Mouse (Mus musculus) urinary bladder, postnatal 25 days (tissue): ENCODE results near the gene Zfp108.

Source experiments
- DNase-seq: peaks from one replicate; pipeline ENCODE4 v3.0.0; 2022; ENCODE audit warnings: low spot score

Gene Zfp108

GRCm38 (mm10) chr7:24286090-24286489, 31.5 kb downstream of the Zfp108 start:
- DNase-seq = no peak

DNA sequence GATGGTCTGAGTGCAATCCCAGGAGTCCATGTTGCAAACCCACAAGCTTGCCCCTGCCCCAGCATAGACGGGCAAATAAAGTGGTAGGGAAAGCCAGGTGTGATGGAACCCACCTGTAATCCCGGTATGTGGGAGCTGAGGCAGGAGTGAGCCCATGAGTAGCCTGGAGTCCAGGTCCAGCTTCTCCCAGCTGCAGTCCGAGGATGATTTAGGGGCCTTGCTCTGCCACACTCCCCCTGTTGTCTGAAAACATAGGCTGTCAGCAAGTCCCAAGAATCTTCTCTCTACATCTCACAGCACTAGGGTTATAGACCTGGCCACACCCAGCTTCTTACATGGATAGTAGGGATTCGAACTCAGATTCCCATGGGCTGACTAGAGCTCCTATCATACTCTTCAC, 32.3 kb downstream of the Zfp108 start:
- no peak for DNase-seq

DNA sequence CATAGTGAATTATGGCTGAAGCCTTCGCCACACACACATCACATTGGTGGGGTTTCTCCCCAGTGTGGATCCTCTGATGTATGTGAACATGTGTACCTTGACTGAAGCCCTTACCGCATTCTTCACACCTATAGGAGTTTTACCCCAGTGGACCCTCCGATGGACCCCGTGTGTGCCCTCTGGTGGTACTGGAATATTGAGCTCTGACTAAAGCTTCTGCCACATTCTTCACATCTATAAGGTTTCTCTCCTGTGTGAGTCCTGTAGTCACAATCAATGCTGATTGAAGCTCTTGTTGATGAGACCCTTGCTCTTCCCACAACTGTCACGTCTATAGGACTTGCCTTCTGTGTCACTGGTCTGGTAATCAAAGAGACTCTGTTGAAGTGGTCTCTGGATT, 33.1 kb downstream of the Zfp108 start:
- DNase-seq = no peak

DNA sequence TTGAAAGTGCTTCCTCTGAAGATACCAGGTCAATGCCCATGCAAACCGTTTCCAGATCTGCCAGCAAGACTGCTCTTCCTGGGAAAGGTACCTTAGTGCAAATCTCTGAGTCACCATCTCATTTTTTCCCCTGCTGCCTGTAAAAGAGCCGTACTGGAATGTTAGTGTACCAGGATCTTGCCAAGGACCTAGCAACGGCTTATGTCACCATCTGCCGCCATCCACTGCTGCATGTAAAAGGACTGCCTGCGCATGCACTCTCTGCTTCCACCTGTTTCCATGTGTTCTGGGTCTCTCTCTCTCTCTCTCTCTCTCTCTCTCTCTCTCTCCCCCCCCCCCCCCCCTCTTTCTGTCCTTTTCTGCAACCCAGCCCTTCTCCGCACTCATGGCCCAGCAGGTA, 33.9 kb downstream of the Zfp108 start:
- no peak for DNase-seq

- DNase-seq = no peak
Measured at GRCm38 (mm10) chr7:24290106-24290693, 35.6 kb downstream of the Zfp108 start.

DNA sequence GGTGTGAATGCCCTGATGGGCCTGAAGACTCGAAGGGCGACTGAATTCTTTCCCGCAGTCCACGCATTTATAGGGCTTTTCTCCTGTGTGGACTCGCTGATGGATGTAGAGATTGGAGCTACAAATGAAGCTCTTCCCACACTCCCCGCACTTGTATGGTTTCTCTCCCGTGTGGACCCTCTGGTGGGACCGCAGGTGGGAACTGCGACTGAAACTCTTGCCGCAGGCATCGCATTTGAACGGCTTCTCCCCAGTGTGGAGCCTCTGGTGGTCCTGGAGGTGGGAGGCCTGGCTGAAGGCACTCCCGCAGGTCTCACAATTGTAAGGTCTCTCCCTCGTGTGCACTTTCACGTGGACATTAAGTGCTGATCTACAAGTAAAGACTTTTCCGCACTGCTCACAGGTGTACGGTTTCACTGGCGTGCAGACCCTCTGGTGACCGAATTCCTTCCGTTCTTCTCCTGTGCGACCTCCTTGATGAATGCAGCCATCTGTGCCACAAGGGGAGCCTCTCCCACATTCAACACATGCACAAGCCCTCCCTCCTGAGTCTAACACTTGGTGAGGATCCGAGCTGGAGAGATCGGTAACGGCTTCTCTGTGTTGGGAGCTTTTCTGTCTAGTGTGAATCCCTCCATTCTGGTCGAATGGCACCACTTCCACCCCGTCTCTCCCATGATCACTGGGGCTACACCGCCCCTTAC, 36.9 kb downstream of the Zfp108 start:
- DNase-seq = no peak

- no peak for DNase-seq
Measured at GRCm38 (mm10) chr7:24293061-24293851, 38.7 kb downstream of the Zfp108 start.

DNA sequence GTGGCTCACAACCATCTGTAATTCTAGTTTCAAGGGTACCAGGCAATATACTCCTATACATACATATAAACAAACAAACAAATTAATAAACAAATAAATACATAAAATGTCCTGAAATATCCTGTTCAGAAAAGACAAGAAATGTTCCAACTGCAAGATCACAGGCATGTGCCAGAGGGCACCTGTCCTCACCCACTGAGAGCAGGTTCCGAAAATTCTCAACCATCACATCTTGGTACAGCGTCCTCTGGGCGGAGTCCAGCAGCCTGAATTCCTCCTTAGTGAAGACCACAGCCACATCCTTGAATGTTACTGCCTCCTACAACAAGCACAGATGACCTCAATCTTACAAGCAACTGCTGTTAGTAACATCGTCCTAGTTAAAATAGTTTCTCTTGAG, 40.2 kb downstream of the Zfp108 start:
- no peak for DNase-seq

- no peak for DNase-seq
Measured at GRCm38 (mm10) chr7:24295376-24295775, 40.8 kb downstream of the Zfp108 start.

- no peak for DNase-seq
Measured at GRCm38 (mm10) chr7:24296386-24296785, 41.8 kb downstream of the Zfp108 start.

GRCm38 (mm10) chr7:24297361-24298095, 42.9 kb downstream of the Zfp108 start:
- DNase-seq = no peak

DNA sequence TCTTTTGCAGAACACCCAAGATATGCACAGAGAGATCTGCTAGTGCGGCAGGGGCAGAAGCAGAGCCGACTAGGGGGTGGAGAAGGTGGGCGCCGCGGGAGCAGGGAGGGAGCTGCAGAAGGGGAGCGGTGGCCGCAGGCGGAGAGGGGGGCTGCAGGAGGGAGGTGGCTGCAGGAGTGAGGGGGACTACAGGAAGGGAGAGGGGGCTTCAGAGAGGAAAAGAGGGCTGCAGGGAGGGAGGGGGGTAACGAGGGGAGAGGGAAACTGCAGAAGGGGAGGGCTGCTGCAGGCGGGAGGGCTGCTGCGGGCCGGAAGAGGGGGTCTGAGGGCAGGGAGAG, 44.0 kb downstream of the Zfp108 start:
- DNase-seq = no peak

DNA sequence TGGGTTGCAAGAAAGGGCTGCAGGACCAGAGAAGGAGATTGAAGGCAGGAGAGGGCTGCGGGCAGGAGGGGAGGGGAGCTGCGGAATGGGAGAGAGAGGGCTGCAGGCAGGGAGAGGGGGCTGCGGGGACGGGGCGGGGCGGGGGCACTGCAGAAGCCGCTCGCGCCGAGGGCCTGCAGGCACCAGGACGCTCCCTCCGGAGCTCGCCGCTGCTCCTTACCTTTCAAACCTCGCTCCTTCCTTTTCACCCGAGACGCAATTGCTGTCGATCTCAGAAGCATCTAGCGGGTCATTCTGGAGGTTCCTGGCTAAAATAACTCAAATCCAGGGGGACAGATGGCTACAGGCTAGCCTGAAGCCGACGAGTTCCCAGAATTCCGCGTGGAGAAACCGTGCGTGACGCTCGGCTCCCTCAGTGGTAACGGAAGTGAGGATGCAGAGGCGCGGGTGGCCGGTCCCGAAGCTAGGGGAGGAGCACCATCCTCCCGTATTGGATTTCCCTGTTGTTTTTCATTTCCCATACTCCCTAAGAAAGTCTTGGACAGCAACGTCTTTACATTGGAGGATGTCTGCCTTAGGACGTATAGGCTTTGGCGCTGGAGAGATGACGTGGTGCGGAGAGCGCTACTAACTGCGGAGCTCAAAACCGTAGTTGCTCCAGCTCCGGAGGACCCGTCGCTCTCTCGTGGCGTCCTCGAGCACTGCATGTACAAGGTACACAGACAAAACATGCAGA, 44.5 kb downstream of the Zfp108 start:
- peak; percentile 54 for DNase-seq

DNA sequence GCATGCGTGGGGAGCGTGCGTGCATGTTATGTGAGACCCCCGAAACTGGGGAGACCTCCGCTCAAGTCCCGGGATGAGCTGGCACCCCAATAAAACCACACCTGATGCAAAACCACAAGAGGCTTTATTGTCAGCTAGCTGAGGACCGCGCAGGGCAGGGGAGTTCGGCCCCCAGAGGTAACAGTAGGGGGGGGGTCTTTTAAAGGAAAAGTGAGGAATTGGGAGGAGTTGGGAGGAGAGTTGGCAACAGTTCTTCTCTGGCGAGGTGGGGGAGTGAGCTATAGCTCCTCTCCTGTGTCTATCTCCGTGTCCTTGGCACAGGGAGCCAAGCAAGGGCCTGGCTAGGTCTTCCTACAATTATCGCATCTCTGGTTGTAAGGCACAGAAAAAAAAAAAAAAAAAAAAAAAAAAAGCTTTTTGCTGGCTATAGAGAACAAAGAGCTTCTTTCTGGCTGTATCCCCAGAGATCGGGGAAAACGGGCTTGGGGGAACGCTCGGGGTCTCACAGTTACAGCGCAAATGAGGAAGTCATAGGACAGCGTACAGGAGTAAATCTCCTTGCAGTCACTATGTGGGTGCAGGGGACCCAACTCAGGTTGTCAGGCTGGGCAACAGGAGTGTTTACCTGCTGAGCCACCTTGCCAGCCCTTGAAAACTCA, 45.4 kb downstream of the Zfp108 start:
- no peak for DNase-seq

DNA sequence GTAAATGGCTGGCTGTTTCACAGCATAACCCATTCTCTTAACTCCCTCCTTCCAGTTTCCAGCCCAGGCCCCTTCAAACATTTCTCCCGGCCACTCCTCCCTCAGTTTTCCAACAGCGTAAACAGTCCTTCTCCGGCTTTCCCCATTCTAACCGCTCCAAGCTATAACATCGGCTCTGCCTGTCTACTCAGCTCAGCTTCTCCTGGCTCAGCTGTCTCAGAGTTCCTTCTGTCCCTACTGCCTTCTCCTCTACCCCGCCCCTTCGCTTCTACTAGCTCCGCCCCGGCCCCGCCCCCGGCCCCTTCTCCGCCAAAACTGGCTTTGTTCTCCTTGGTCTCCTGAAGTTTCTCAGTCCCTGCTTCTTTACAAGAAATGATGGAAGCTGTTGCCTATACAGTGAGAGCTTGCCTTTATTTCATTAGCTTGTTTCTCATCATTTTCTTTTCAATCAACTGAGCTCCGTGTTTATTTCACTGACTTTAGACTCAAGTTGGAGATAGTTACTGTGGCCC, 46.2 kb downstream of the Zfp108 start, which contains the start of gene Zfp61:
Gene Zfp61, minus strand, starts transcription at position 462 of the 512 bp plus-strand sequence.
- DNase-seq = no peak
